Mouse (Mus musculus): ENCODE measurements around the gene Cd6. TPM values are rescaled to one million over a fixed set of nuclear protein-coding genes. Genes with fewer than 3 reads are reported as not detected.
A peak's percentile ranks its signal among the peaks of the same experiment; 100 is the strongest.

Gene Cd6
- total RNA-seq, 2 experiments from 2014 or later: not detected

DNA sequence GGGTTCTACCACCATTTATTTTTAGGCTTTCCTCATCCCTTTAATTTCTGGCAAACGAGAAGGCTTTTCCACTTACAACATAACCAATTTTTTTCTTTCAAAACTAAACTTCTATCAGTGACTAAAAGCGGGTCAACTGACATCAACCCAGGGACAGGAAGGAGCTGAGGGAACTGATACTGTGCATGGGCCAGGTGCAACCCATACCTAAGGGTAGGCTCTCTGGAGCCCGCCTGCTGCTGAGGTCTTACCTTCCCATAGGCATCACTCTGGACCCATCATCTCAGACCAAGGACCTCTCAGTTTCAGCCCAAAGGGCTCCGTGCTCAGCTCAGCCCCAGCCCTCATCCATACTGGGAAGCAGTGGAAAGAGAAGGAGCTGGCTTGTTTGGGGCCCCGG is 1.5 kb downstream of the Cd6 start:
- H3K4me3 ChIP-seq: no peak overlapping the region
- intact Hi-C loops (cut with DNase I): no loop called here
- no peak for DNase-seq
- H3K27ac ChIP-seq: no peak overlapping the region
- TF ChIP-seq CTCF (IDR thresholded peaks at IDR 0.05): no peak

DNA sequence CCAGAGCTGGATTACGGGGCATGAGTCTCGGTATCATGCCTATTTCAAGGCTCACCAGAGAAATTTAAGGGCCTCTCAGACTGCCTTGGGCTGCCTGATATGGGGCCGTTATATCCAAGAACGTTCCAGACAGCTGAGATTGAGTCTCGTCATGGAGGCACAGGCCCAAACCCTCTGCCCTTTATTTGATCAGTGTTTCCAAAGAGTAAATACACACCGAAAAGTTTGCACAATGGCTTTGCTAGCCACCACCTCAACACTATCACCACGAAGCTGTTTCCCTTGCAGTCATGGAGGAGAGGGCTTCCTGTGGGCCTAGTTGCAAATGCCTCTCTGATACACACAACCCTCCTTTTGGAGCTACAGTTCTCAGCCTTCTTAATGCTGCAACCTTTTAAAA is 5.8 kb downstream of the Cd6 start:
- DNase-seq: no peak
- no peak overlapping the region for H3K4me3 ChIP-seq
- TF ChIP-seq CTCF (IDR thresholded peaks at IDR 0.05): no peak
- no peak overlapping the region for H3K27ac ChIP-seq
- intact Hi-C loops (cut with DNase I): no loop called here

DNA sequence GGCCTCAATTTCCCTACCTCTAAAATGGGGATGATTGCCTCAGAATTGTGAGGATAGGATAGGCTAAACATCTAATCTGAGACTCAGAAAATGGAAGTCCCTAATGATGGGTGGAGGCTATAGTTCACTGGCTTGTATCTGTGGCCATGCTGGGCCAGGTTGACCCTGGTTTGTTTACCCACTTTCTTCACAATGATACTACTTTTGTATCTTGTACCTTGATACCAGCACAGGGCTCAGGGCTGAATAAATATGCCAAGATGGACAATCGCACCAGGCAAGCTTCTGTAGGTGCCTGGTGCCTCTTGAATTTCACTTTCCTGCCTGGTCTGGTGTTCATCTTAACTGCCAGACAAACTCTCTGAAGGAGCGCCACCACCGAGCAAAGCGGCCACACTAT is 7.3 kb downstream of the Cd6 start:
- no peak for DNase-seq
- no peak for TF ChIP-seq CTCF (IDR thresholded peaks at IDR 0.05)
- Histone ChIP-seq H3K27ac (no peak overlapping the region), H3K4me3 (no peak overlapping the region)
- intact Hi-C loops (cut with DNase I): no loop called here

DNA sequence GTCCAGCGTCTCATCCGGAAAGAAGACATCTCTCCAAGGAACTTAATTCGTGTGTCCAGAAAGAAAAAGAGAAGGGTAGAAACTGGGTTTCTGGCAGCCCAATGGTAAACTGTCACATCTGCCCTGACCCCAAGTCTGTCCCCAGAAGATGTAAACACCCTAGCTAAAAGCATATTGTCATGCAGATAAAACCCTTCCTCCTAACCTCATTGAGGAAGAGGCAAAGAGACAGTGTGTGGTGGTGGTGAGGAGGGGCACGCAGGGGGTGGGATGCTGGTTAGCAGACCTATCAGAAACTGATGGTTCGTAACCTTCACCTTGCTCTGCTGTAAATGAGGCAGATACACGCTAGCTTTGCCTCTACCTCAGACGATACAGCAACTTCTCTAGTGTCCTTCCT is 8.5 kb downstream of the Cd6 start:
- DNase-seq: no peak
- H3K4me3 ChIP-seq: no peak overlapping the region
- no peak for TF ChIP-seq CTCF (IDR thresholded peaks at IDR 0.05)
- intact Hi-C loops (cut with DNase I): no loop called here
- no peak overlapping the region for H3K27ac ChIP-seq

GRCm38 (mm10) chr19:10818217-10818946 is 11.5 kb downstream of the Cd6 start:
- TF ChIP-seq CTCF (IDR thresholded peaks at IDR 0.05): no peak
- Histone ChIP-seq H3K4me3 (peak overlapping the region; percentile 21), H3K27ac (no peak overlapping the region)
- intact Hi-C loops (cut with DNase I): no loop called here
- no peak for DNase-seq

DNA sequence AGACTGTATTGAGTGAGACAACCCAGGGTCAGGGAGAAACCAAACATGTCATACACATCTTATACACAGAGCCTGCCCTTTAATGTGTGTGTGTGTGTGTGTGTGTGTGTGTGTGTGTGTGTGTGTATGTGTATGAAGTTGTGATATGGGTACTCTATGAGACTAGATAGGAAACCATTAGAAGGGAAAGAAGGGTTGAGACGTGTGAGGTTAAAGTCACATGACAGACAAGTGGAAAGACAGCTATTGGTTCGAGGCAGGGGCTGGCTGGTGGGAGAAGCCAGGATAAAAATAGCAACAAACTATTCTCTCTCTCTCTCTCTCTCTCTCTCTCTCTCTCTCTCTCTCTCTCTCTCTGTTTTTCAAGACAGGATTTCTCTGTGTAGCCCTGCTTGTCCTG is 13.4 kb downstream of the Cd6 start:
- intact Hi-C loops (cut with DNase I): no loop called here
- TF ChIP-seq CTCF (IDR thresholded peaks at IDR 0.05): no peak
- no peak for DNase-seq
- Histone ChIP-seq H3K4me3 (no peak overlapping the region), H3K27ac (no peak overlapping the region)

- no peak overlapping the region for H3K27ac ChIP-seq
- DNase-seq: no peak
- intact Hi-C loops (cut with DNase I): no loop called here
- H3K4me3 ChIP-seq: no peak overlapping the region
- TF ChIP-seq CTCF (IDR thresholded peaks at IDR 0.05): no peak
Measured at GRCm38 (mm10) chr19:10815871-10816270, 14.0 kb downstream of the Cd6 start.

- intact Hi-C loops (cut with DNase I): no loop called here
- no peak for DNase-seq
- Histone ChIP-seq H3K27ac (no peak overlapping the region), H3K4me3 (no peak overlapping the region)
- no peak for TF ChIP-seq CTCF (IDR thresholded peaks at IDR 0.05)
Measured at GRCm38 (mm10) chr19:10813905-10814304, 16.0 kb downstream of the Cd6 start.

GRCm38 (mm10) chr19:10813039-10813438 is 16.8 kb downstream of the Cd6 start:
- no peak for DNase-seq
- Histone ChIP-seq H3K4me3 (no peak overlapping the region), H3K27ac (no peak overlapping the region)
- no peak for TF ChIP-seq CTCF (IDR thresholded peaks at IDR 0.05)
- intact Hi-C loops (cut with DNase I): no loop called here

- no peak for TF ChIP-seq CTCF (IDR thresholded peaks at IDR 0.05)
- intact Hi-C loops (cut with DNase I): no loop called here
- no peak overlapping the region for H3K4me3 ChIP-seq
- H3K27ac ChIP-seq: no peak overlapping the region
- no peak for DNase-seq
Measured at GRCm38 (mm10) chr19:10811471-10811870, 18.4 kb downstream of the Cd6 start.

DNA sequence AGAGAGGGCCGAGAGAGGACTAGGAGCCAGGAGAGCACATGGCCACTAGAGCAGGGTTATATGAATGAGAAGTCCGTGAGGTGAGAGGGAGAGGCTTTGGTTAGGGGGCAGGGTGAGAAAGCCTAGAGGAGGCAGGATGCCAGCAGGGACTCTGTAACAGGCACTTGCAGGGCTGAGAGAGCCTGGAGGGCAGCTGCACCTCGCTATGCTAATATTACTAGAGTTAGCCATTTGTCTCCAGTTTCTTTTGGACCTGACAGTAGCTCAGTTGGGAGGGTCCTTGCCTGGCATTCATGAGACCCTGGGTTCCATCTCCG is 19.7 kb downstream of the Cd6 start:
- intact Hi-C loops (cut with DNase I): no loop called here
- no peak for TF ChIP-seq CTCF (IDR thresholded peaks at IDR 0.05)
- Histone ChIP-seq H3K27ac (no peak overlapping the region), H3K4me3 (no peak overlapping the region)
- no peak for DNase-seq

GRCm38 (mm10) chr19:10809428-10810175 is 20.3 kb downstream of the Cd6 start:
- Histone ChIP-seq H3K27ac (no peak overlapping the region), H3K4me3 (no peak overlapping the region)
- intact Hi-C loops (cut with DNase I): no loop called here
- TF ChIP-seq CTCF (IDR thresholded peaks at IDR 0.05): no peak
- DNase-seq: no peak

- no peak for TF ChIP-seq CTCF (IDR thresholded peaks at IDR 0.05)
- H3K27ac ChIP-seq: no peak overlapping the region
- intact Hi-C loops (cut with DNase I): no loop called here
- H3K4me3 ChIP-seq: no peak overlapping the region
- no peak for DNase-seq
Measured at GRCm38 (mm10) chr19:10808524-10809233, 21.2 kb downstream of the Cd6 start.
